Mouse (Mus musculus): ENCODE results near the gene Tspan31.

Gene Tspan31

DNA sequence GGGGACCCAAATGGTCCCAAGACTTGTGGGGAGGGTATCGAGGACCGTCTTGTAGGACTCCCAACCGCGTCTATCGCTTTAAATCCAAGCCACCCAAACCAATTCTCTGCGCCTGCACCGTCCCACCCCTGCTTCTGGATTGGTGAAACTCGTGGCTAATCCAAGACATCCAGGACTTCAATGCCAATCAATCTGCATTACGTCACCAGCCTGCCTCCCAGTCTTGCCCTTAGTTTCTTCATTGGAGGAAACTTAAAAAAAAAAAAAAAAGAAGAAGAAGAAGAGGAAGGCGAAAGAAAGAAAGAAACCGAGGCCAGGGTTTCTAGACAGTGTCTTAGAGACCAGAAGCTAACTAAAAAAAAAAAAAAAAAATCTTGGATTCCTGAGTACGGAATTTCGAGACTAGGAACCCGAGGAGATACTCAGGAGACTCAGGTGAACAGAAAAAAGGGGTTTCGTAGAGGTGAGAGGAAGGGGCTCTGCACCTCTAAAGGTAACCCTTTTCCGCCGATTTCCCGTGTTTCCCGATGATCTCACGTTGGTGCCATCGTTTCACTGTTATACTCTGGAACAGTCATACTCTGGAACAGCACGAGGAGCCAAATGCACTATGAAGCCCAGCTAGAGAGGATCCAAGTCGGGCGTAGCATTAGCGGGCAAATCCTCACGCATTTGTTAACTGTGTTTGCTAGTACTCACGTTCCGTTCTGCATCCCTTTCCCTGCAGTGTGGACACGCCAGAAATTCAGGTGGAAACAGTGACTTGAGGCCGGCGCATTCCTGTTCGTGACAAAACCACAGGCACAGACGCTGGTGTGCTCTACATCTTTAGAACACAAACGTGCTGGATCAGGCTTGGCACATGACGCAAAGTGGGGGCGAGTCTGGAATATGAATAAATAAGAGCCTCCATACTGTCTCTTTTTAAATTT is at the start of gene Tspan31:
TSS of gene Tspan31 (minus strand) at position 75 of the 932 bp plus-strand sequence.
- DNase-seq (ENCODE audit: extremely low spot score, low read depth, low spot score): peak; percentile 93

DNA sequence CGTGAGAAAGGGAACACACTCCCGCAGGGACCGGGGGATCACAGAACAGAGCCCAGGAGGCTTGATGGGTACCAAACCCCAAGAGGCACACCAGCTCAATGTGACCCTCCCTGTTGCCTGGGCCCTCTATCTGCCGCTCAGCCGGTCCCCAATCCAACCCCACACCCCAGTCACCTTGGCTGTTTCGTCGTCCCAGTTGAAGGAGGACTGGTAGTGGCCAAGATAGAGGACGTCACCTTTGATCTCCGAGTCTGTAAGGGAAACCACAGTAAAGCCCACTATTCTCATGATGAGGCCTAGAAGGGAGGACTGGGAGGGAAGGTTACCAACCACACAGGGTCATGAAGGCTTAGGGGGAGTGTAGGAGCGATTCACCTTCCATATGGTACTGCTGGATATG is 49.2 kb upstream of the Tspan31 start:
- DNase-seq (ENCODE audit: extremely low spot score, low read depth, low spot score): no peak

DNA sequence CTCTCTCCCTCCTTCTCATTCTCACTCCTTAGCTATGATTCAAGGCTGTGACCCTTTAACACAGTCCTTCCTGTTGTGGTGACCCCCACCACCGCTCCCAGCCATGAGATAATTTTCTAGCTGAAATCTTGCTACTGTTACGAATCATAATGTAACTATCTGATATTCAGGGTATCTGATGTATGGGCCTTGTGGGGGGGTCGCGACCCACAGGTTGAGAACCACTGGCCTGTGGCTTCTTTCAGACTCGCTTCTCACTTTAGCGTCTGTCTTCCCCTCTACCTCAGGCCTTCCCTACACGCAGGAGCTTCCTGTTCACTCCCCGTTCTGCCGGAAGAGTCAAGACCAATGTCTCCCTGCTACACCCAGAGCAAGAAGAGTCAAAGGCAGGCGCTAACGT is 48.4 kb upstream of the Tspan31 start:
- no peak for DNase-seq (ENCODE audit: extremely low spot score, low read depth, low spot score)

DNA sequence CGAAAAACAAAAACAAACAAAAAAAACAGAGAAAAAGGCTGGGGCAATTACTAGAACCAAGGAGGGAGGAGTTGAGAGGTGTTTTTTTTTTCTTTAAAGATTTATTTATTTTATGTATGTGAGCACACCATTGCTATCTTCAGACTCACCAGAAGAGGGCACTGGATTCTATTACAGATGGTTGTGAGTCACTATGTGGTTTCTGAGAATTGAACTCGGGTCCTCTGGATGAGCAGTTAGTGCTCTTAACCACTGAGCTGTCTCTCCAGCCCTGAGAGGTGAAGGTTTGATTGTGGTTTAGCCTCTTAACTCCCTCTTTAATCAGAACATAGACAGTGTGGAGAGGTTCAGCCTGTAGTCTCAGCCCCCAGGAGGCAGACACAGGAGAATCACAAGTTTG is 45.0 kb upstream of the Tspan31 start:
- no peak for DNase-seq (ENCODE audit: extremely low spot score, low read depth, low spot score)

DNA sequence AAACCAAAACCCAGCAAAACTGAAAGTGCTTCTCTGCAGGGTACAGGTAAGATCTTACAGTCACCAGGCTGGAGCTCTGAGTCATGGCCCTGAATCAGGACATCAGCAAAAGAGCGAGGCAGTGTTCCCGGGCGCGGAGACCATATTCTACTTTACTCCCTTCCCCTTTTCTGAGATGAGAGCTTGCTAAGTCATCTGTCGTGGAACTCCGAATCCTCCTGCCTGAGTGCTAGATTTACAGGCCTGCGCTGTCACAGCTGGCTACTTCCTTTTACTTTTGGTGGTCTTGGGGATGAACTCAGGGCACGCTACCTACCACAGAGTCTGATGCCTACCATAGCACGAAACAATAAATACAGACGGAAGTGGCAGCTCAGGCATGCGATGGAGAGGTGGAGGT is 44.3 kb upstream of the Tspan31 start:
- no peak for DNase-seq (ENCODE audit: extremely low spot score, low read depth, low spot score)

DNA sequence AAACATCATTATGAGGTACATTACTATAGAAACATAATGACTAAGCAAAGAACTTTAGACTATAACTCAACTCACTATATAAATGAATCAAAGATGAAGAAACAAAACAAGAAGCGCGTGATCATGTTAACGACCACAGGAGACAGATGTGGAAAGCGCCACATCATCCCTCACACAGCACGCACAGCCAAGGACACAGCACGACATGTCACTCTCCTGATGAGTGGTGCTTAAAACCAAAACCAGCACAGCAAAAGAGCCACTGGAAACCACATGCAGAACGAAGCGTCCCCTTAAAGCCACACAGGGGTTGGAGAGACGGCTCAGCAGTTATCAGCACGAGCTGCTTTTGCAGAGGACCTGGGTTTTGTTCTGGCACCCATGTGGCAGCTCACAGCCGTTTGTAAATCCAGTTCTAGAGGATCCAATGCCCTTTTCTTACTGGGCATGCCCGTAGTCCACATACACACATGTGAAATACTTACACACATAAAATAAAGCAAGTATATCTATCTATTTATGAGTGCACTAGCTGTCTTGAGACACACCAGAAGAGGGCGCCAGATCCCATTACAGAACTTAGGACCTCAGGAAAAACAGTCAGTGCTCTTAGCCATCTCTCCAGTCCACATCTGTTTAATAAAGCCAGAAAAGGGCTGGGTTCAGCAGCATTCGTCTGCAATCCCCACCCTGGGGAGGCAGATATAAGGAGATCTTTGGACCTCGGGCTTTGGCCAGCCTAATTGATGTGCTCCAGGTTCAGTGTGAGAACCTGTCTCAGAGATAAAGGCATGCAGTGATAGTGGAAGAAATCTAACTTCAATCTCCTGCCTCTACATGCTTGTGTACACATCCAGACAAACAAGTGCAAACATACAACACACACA is 41.2 kb upstream of the Tspan31 start:
- DNase-seq (ENCODE audit: extremely low spot score, low read depth, low spot score): no peak

DNA sequence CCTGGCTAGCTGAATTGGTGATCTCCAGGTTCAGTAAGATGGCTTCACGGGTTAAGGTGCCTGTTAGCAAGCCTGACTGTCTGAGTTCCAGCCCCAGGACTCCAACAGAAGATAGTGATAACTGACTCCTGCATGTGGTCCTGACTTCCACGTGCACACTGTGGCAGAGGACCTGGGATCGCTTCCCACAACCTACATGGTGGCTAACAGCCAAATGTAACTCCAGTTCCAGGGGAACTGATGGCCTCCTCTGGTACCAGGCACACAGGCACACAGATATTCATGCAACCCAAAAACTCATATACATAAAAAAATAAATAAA is 38.2 kb upstream of the Tspan31 start:
- no peak for DNase-seq (ENCODE audit: extremely low spot score, low read depth, low spot score)

DNA sequence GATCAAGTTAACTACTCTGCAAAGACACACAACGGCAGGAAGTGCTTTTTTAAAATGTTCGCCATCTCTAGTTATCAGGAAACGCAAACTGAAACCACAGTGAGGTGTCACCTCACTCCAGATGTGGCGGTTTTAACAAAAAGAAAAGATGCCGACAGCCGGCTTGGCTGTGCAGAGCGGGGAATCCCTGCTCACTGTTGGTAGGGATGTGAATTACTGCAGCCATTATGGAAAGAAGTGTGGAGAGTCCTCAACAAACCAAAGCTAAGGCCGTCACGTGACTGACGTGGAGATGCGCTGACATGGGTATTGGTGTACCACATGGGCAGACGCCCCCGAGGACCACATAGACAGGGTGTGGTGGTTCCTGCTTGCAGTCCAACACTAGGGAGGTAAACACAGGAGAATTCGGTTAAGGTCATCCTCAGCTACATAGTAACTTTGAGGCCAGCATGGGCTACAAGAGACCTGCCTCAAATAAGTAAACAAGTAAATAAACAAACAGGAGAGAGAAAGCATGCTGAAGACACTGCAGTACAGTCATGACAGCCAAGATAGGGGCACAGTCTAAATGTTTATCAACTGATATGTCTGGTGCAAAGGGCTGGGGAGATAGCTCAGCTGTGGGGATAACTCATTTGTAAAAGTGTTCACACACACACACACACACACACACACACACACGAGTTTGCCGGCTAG is 37.6 kb upstream of the Tspan31 start:
- no peak for DNase-seq (ENCODE audit: extremely low spot score, low read depth, low spot score)

DNA sequence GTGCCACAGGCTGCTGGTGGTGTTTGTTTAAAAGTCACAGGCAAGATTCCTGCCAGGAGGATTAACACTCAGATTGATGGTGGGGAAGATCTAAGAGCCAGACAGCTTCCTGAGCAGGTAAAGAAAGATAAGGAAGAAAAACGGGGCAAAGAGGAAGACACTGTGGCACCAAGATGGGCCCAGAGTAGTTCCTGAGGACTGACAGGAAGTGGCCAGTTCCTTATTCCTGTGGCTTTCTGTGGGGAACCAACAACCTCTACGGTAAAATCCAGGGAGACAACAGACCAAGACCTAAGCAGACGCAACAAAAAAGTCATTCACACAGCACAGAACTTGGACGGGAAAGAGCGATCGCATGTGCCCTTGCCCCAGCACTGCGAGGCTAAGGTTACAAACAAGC is 33.6 kb upstream of the Tspan31 start:
- no peak for DNase-seq (ENCODE audit: extremely low spot score, low read depth, low spot score)

DNA sequence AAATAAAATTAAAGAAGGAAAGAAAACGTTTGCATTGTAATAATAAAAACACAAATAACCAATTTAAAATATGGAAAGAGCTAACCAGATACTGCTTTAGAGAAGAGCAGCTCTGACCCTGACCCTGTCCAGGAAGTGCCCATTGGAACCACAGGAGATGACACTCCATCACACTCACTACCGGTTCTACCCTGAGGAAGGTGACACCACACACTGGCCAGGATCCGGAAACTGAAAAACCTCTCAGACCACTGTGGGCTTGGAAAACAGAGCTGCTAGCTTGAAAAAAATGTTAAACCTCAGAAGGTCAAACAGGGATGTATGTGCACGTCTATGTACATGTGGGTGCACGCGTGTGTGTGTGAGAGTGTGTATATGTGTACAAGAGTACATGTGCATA is 31.1 kb upstream of the Tspan31 start:
- DNase-seq (ENCODE audit: extremely low spot score, low read depth, low spot score): no peak

DNA sequence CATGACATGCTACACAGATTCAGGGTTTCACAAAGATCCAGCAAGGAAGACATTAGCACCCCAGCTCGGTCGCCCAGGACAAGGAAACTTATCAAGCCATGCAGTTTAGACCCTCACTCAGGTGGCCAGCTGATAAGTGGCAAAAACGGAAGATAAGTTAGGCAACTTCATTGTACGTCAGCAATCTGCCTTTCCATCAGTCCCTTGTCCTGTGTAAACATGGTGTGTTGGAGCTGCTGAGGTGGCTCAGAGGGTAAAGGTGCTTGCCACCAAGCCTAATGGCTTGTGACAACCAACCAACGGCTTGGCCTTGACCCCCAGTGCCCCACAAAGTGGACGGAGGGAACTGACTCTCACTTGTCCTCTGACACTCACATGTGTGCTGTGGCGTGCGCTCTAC is 30.4 kb upstream of the Tspan31 start:
- DNase-seq (ENCODE audit: extremely low spot score, low read depth, low spot score): no peak

DNA sequence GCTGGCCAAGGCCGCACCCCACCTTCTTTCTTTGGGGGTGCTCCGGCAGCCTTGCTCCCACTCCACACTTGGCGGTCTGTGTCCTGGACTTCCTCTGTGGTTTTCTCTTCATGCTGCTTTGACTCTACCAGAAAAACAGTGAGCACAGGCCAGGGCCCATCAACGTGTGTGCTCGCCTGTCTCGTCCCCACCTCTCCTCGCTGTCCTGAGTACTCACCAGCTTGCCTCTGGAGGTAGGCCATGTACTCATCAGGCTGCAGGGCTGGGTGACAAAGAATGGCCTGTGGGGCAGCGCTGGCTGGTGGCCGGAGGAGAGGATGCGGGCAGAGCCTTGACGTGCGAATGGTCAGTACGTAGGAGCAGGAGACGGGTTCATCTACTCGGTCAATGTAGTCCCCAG is 29.8 kb upstream of the Tspan31 start:
- DNase-seq (ENCODE audit: extremely low spot score, low read depth, low spot score): no peak

DNA sequence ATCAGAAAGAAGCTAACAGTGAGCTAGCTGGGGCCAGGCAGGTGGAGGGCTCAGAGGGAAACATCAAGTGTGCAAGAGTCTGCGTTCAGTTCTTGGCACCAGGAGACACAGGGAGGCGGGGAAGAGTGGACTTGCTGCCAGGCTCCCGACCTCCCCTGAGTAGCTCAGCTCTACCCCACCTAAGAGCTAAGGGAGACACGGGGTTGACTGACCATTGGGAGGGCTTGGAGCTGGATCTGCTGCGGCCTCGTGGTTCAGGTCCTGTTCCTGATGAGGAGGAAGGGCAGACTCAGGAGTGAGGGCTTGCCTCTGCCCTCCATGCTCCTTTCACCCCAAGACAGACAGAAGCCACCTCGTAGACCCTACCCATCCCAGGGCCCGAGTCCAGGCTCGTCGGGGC is 29.1 kb upstream of the Tspan31 start:
- no peak for DNase-seq (ENCODE audit: extremely low spot score, low read depth, low spot score)

DNA sequence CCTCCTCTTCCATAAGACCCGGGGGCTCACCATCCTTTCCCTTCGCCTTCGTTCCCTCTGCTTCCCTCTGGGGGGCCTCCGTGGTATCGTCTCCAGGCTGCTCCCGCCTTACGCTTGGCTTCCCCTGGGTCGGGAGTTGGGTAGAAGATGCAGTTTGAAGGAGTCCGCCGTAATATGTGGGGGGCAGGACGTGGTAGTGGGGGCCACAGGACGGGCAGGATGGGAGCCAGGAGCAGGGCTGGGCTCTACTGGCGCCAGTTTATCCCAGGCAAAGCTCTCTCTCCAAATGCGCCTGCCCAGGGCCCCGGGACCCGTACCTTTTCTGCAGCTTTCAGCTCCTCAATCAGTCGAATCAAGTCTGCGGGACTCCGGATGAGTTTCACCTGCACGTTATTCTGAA is 28.4 kb upstream of the Tspan31 start:
- no peak for DNase-seq (ENCODE audit: extremely low spot score, low read depth, low spot score)

DNA sequence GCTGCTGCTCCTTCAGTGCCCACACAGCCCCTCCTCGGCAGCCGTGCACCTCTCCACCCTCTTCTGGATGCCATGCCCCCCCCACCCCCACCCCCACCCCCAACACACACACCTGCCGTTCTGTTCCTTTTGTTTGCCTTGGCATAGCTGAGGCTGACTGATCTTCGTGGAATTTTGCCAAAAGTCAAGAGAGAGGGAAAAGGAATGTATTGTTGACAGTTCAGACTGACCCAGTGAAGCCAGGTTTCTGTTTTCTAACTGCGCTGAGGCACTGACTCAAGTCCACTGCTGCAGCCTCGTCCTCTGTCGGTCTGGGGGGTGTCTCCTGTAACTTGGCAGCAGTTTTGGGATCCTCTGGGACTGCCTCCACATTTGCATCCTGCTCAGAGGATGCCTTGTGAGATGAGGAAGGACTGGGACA is 24.3 kb upstream of the Tspan31 start:
- no peak for DNase-seq (ENCODE audit: extremely low spot score, low read depth, low spot score)

DNA sequence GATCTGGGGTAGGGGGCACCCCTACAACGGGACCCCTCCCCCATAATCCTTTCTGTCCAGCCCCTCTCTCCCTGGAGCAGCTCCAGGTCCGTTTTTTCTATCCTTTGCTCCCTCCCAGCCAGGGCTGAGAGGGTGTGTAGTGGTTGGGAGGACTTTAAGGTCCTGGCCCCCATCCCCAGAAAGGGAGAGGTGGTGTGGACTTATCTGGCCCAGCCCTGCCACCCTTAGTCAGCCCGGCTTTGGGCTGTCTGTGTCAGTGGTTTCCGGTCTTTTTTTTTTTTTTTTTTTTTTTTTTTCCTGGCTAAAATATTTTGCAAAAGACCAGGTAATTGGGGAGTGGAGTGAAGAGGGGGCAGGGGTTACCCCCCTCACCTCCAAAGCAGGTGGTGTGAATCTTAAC is 22.7 kb upstream of the Tspan31 start:
- DNase-seq (ENCODE audit: extremely low spot score, low read depth, low spot score): no peak

DNA sequence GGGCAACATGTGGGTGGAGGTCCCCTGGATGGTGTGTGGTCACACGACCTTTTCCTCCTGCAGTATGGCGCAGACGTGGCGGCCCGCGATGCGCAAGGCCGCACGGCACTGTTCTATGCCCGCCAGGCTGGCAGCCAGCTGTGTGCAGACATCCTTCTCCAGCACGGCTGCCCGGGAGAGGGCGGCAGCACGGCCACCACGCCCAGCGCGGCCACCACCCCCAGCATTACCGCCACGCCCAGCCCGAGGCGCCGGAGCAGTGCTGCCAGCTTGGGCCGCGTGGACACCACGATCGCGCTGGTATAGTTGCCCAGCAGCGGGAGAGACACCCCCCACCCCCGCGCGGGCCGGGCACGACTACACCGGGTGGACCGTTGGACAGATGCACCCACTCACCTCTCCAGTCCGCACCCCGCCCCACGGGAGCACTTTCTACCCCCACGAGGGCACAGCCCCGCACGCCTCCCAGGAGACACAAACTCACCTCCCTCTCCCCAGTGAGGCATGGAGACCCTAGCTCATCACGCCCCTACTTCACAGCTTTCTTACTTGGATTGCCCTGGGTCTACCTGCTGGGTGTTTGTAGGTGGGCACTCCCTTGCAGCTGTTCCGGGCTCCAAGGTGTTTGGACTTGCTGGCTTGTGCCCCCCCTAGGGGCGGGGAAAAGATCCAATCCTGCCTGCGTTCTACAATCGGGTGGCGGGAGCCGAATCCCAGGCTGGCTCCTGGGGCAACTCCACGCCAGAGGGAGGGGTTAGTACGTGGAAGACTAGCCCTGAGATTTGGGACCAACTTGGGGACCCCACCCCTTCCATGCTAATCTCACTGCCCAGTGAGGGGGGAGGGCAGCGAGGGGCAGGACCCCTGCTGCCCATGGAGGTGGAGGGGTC is 21.7 kb upstream of the Tspan31 start:
- DNase-seq (ENCODE audit: extremely low spot score, low read depth, low spot score): no peak

DNA sequence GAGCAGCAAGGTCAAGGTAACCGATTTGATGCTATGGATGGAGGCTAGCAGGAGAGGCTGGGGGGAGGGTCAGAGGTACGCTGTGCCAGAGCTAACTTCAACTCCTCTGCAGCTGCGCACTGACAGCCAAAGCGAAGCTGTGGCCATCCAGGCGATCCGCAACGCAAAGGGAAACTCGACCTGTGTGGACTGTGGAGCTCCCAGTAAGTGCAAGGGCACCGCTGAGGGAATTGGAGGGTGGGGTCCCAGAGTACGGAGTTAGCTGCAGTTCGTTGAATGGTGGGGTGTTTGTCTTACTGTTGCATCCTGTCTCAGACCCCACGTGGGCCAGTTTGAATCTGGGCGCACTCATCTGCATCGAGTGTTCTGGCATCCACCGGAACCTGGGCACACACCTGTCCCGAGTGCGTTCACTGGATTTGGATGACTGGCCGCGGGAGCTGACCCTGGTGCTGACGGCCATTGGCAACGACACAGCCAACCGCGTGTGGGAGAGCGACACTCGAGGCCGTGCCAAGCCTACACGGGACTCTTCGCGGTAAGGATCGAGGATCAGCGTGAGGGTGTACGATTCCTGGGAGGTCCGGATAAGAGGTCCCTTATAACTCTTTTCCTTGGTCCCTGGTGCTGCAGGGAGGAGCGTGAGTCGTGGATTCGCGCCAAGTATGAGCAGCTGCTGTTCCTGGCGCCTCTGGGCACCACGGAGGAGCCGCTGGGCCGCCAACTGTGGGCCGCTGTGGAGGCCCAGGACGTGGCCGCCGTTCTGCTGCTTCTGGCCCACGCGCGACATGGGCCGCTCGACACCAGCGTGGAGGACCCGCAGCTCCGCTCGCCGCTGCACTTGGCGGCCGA is 20.7 kb upstream of the Tspan31 start:
- DNase-seq (ENCODE audit: extremely low spot score, low read depth, low spot score): no peak

DNA sequence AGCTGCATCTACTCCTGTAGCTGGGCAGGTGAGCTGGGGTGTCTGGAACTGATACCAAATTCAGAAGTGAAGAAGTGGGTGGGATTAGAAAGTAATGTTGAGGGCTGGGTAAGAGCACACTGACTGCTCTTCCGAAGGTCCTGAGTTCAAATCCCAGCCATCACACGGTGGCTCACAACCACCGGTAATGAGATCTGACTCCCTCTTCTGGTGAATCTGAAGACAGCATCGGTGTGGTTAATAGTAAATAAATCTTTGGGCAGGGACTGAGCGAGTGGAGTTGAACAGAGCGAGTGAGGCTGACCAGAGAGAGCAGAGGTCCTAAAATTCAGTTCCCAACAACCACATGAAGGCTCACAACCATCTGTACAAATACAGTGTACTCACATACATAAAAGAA is 15.6 kb upstream of the Tspan31 start:
- no peak for DNase-seq (ENCODE audit: extremely low spot score, low read depth, low spot score)

DNA sequence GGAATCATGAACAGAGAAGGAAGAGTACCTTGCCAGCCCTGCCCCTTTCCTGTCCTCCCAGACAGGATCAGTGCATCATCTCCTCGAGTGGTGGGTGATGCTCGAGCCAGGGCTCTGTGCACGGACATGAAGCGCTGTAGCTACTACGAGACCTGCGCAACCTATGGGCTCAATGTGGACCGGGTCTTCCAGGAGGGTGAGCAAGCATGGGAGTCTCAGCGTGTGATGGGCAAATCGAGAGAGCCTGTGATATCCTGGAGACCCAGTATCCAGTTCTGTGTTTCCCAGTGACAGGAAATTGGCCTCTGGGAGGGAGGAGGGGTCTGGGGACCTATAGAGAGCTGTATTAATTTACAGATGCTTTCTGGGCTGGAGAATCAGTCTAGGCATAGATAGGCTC is 15.0 kb upstream of the Tspan31 start:
- DNase-seq (ENCODE audit: extremely low spot score, low read depth, low spot score): no peak
